Mouse (Mus musculus) forebrain, embryonic 15.5 days (tissue): ENCODE measurements around the gene Ccdc7b. TPM values are rescaled to one million over a fixed set of nuclear protein-coding genes. Genes with fewer than 3 reads are reported as not detected.
"Not testable (repeated sequence)": the region's sequence is repeated elsewhere in the genome, so short reads cannot be mapped to it uniquely, and the experiment has no call there.

Source experiments
- ATAC-seq: fragments of 200-750 bp; cut with Nextera tagmentation; replicated peaks from 2 replicates; pipeline ENCODE4 v1.8.0; 2017; ENCODE audit warnings: mild to moderate bottlenecking, moderate TSS enrichment, moderate library complexity
- H3K27ac ChIP-seq: fragments of 300-500 bp; sonication (generic); replicated peaks from 2 replicates; pipeline ENCODE4 v1.5.1; 2015; ENCODE audit warnings: mild to moderate bottlenecking, inconsistent platforms
- H3K27me3 ChIP-seq: fragments of 300-500 bp; sonication (generic); 2 replicates; pipeline ENCODE4 v1.6.1; 2015; ENCODE audit warnings: inconsistent platforms
- H3K36me3 ChIP-seq: fragments of 300-500 bp; sonication (generic); 2 replicates; pipeline ENCODE4 v1.6.1; 2015; ENCODE audit warnings: mild to moderate bottlenecking, inconsistent platforms
- H3K4me1 ChIP-seq: fragments of 300-500 bp; sonication (generic); 2 replicates; pipeline ENCODE4 v1.6.1; 2015; ENCODE audit warnings: inconsistent platforms
- H3K4me2 ChIP-seq: fragments of 300-500 bp; sonication (generic); replicated peaks from 2 replicates; pipeline ENCODE4 v1.6.1; 2015; ENCODE audit warnings: mild to moderate bottlenecking, inconsistent platforms
- H3K4me3 ChIP-seq: fragments of 300-500 bp; sonication (generic); 2 replicates; pipeline ENCODE4 v1.5.1; 2015; ENCODE audit warnings: mild to moderate bottlenecking, inconsistent platforms
- H3K9ac ChIP-seq: fragments of 300-500 bp; sonication (generic); replicated peaks from 2 replicates; pipeline ENCODE4 v1.6.1; 2015; ENCODE audit warnings: mild to moderate bottlenecking, inconsistent platforms
- H3K9me3 ChIP-seq: fragments of 300-500 bp; sonication (generic); 2 replicates; pipeline ENCODE4 v1.6.1; 2016; ENCODE audit warnings: inconsistent platforms
- WGBS: fragments of 180-500 bp; shearing (Covaris S2); methylation state at CpG from one replicate; pipeline ENCODE4 v1.1.7; 2015; ENCODE audit warnings: mixed read lengths; 5-methylcytosine and 5-hydroxymethylcytosine counted together
- polyA plus RNA-seq: library from polyadenylated mRNA; unstranded; fragments of >200 nt; fragmentation: Nextera tagmentation; extraction: Ambion mirVana; gene quantifications from 2 replicates; pipeline ENCODE4 v1.2.1, GENCODE M21; 2015

Ccdc7b gene
- polyA plus RNA-seq, result not detected in 2 replicates

DNA sequence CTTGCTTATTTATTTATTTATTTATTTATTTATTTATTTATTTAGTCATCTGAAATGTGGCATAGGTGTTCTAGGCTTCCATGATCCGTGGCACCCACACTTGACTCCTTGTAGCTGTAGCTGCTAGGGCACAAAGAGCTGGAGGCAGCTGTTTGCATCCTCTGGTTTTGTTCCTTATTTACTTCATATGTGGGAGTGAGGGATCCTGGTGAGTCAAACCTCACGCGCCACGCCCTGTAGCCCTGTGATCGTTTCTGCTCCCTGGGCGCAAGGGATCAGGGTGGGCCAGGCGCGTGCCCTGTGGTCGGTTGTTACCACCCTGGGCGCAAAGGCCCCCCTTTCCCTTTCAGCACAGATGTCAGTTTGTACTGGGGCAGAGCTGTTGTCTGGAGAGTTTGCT lies at the start of gene Ccdc7b:
TSS of gene Ccdc7b (plus strand) at position 301 of the 400 bp plus-strand sequence.
- H3K9me3 ChIP-seq, H3K27me3 ChIP-seq, H3K9ac ChIP-seq, H3K36me3 ChIP-seq, ATAC-seq, H3K27ac ChIP-seq, H3K4me2 ChIP-seq, H3K4me1 ChIP-seq, H3K4me3 ChIP-seq: not testable (repeated sequence)
- WGBS, result 56% methylated on average over 1 of the region's 10 CpGs

DNA sequence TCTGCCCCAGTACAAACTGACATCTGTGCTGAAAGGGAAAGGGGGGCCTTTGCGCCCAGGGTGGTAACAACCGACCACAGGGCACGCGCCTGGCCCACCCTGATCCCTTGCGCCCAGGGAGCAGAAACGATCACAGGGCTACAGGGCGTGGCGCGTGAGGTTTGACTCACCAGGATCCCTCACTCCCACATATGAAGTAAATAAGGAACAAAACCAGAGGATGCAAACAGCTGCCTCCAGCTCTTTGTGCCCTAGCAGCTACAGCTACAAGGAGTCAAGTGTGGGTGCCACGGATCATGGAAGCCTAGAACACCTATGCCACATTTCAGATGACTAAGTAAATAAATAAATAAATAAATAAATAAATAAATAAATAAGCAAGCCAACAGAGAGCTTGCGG lies 1.5 kb upstream of the Ccdc7b start, which contains the start of gene Ccdc7a:
TSS of gene Ccdc7a (minus strand) at position 101 of the 400 bp plus-strand sequence.
- H3K4me2 ChIP-seq, H3K36me3 ChIP-seq, H3K4me3 ChIP-seq, ATAC-seq, H3K27me3 ChIP-seq, H3K27ac ChIP-seq, H3K4me1 ChIP-seq, H3K9me3 ChIP-seq, H3K9ac ChIP-seq: not testable (repeated sequence)
- WGBS, result 84% methylated on average over 2 of the region's 11 CpGs

DNA sequence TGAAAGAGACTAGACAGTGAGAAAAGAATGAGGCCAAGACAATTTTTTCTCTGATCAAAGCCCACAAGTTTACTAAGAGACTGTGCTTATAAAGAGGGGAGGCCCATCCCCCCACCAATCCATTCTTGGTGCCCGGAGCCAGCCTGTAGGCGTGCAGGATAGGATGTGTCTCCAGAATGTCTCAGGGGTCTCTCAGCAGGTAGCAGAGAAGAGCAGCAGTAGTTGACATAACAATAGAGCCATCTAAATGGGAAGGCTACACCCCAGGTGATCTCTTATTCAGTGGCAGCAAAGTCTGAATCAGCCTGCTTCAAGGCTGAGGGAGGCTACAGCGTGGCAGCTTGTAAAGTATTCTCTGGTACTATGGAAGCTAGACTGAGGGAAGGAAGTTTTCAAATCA lies 48.8 kb downstream of the Ccdc7b start:
- H3K27me3 ChIP-seq, H3K4me2 ChIP-seq, ATAC-seq, H3K4me1 ChIP-seq, H3K9me3 ChIP-seq, H3K27ac ChIP-seq, H3K36me3 ChIP-seq, H3K9ac ChIP-seq, H3K4me3 ChIP-seq: not testable (repeated sequence)
- WGBS, result 55% methylated on average over 3 of the region's 3 CpGs

DNA sequence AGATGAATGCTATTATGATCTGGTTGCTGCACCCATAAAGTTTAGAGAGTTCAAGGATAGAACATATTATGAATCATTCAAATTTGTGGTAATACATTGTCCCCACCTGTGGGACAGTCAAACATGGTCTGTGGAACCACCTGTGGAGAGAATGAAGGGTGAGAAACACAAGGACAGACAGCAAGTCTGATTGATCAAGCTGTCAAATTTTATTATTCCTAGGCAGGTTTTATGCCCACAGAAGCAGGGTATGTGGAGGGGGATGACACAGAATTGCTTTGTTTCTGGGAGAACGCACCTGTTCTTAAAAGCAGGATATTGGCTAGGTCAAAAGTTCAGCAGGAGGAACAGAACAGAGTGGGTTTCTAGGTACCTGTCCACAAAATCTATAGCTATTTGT lies 64.6 kb downstream of the Ccdc7b start, which contains the start of gene Gm10999:
TSS of gene Gm10999 (minus strand) at position 101 of the 400 bp plus-strand sequence.
- Histone ChIP-seq H3K9me3 (no peaks in the 10 kb centered on the region), H3K4me3 (no peak within 1 kb of the TSS), H3K36me3 (no peaks in the 10 kb centered on the region), H3K27me3 (no peaks in the 10 kb centered on the region), H3K4me1 (no peaks in the 10 kb centered on the region), H3K9ac (no peak within 1 kb of the TSS), H3K27ac (no peak within 1 kb of the TSS), H3K4me2 (no peak within 1 kb of the TSS)
- WGBS, result 92% methylated on average over 1 of the region's 1 CpGs
- ATAC-seq, result no peak

DNA sequence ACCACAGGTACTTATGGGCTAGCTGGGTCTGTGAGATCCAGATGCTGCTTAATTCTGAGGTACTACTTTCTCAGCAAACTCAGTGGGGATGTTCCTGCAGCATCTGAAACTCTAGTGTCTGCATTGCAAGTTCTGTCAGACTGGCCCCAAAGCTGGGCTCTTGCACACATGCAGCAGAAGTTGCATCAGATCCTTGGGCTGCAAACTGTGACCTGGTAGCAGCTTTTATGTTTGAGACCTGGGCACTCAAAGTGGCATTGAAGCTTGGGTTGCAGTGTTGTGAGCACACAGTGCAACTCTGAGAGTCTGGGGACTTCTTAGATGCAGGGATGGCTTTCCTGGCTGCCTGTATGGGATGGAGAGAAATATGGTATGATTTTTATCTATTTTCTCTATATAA lies 66.5 kb downstream of the Ccdc7b start:
- Histone ChIP-seq H3K9ac (no peak overlapping the region), H3K36me3 (no peaks in the 10 kb centered on the region), H3K4me3 (no peak overlapping the region), H3K27me3 (no peaks in the 10 kb centered on the region), H3K9me3 (no peaks in the 10 kb centered on the region), H3K27ac (no peak overlapping the region), H3K4me1 (no peaks in the 10 kb centered on the region), H3K4me2 (no peak overlapping the region)
- ATAC-seq, result no peak

Other genes starting within 250 kb of the Ccdc7b start
- 0.06 TPM in 1 of 2 replicates, not detected in the other for gene Ccdc7a, start 1.6 kb upstream of the Ccdc7b start, polyA plus RNA-seq
- not detected in 2 replicates for gene Gm10999, start 64.5 kb downstream of the Ccdc7b start, polyA plus RNA-seq
- gene 2610044O15Rik8, start 167.3 kb downstream of the Ccdc7b start, polyA plus RNA-seq, result 25.8 and 27.4 TPM in 2 replicates